Mouse (Mus musculus) embryonic fibroblast, embryonic 13.5 days (primary cell): ENCODE data around the gene Adap1. TPM values are rescaled to one million over a fixed set of nuclear protein-coding genes. Genes with fewer than 3 reads are reported as not detected.

ENCODE experiments used
- H3K27ac ChIP-seq: 2 replicates; pipeline ENCODE4 v1.5.1; 2012; ENCODE audit warnings: low read length, control low read depth, inconsistent platforms; ENCODE audit not compliant: insufficient read depth
- H3K4me1 ChIP-seq: 2 replicates; pipeline ENCODE4 v1.6.1; 2011; ENCODE audit warnings: low read length; ENCODE audit not compliant: control insufficient read depth, insufficient read depth
- H3K4me3 ChIP-seq: 2 replicates; pipeline ENCODE4 v1.5.1; 2011; ENCODE audit warnings: mild to moderate bottlenecking, control low read depth, low read length; ENCODE audit not compliant: insufficient read depth
- CTCF ChIP-seq: IDR thresholded peaks from 2 replicates; pipeline ENCODE4 v1.5.1; 2011; ENCODE audit warnings: mild to moderate bottlenecking, control low read depth, low read length, moderate library complexity, borderline replicate concordance; ENCODE audit not compliant: insufficient read depth
- POLR2A ChIP-seq: IDR thresholded peaks from 2 replicates; pipeline ENCODE4 v1.6.1; 2011; ENCODE audit warnings: low read depth, mild to moderate bottlenecking, control low read depth, low read length, moderate library complexity
- polyA plus RNA-seq: library from polyadenylated mRNA; stranded (reverse); fragments of >200 nt; gene quantifications from 2 replicates; pipeline ENCODE4 v1.2.4, GENCODE M21; 2011; ENCODE audit warnings: low read depth; ENCODE audit not compliant: missing spikeins, insufficient read length

Adap1 gene
- polyA plus RNA-seq, 1 experiment = 0.54 TPM

DNA sequence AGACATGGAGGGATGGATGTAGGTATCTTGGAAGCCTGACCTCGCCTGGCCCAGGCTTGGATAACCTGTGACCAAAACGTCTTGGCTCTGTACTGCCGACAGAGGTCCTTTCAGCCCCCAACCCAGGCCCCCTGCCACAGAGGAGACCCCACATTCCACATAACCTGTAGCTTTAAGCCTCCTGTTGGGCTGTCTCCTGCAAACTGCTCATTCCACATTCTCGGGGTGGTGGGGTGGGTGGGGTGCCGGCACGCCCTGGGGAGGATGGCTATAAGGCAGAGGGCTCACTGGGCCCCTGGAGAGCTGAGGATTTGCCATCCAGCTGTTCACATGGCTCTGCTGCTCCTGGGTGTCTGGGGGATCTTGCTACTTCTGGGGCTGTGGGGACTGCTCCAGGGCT is 26.9 kb upstream of the Adap1 start, which contains the start of gene Cyp2w1:
Cyp2w1 (plus strand) TSS at position 301 of the 400 bp plus-strand sequence.
- no peaks in the 10 kb centered on the region for H3K4me1 ChIP-seq
- TF ChIP-seq CTCF (no peak), POLR2A (no peak)
- H3K4me3 ChIP-seq = no peak within 1 kb of the TSS
- no peak within 1 kb of the TSS for H3K27ac ChIP-seq

DNA sequence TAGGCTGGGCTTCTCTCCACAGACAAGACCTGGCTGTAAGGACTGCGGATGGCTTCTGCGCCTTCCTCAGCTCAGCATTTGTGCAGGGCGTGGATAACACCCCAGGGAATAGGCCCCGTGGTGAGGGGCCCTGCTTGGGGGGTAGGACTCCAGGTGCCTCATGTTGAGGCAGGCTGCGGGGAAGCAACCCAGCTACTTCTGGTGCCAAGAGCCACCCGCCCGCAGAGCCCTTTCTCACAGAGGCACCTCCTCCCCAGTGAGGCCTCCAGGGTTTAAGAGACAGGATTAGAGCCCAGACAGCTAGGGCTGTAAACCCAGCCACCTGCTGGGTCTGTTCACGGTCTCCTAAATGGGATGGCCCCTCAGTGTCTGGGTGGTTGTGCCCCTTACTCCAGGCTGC is 26.2 kb upstream of the Adap1 start:
- H3K4me3 ChIP-seq = no peak overlapping the region
- H3K27ac ChIP-seq = no peak overlapping the region
- no peak for TF ChIP-seq POLR2A
- TF ChIP-seq CTCF = no peak
- no peaks in the 10 kb centered on the region for H3K4me1 ChIP-seq

DNA sequence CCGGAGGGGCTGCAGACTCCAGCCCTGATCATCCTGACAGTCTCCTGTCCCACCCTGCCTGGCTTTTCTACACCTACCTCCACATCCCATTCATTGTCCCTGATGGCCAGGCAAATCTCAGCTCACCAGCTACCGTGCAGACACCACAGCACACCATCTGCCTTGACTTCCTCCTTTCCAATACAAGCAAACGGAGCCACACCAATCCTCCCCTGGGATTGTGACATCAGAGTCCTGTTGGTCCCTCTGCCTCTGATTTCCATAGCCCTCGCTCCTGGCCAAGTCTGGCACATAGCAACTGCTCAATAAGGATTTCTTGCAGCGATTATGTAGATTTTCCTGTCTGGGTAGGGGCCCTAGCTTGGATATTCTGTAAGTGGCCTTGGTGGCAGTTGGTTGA is 25.7 kb upstream of the Adap1 start, which contains the start of gene Cox19:
Cox19 (minus strand) TSS at position 285 of the 400 bp plus-strand sequence.
- Histone ChIP-seq H3K27ac (no peak within 1 kb of the TSS), H3K4me3 (no peak within 1 kb of the TSS), H3K4me1 (no peaks in the 10 kb centered on the region)
- TF ChIP-seq CTCF (no peak), POLR2A (no peak)

DNA sequence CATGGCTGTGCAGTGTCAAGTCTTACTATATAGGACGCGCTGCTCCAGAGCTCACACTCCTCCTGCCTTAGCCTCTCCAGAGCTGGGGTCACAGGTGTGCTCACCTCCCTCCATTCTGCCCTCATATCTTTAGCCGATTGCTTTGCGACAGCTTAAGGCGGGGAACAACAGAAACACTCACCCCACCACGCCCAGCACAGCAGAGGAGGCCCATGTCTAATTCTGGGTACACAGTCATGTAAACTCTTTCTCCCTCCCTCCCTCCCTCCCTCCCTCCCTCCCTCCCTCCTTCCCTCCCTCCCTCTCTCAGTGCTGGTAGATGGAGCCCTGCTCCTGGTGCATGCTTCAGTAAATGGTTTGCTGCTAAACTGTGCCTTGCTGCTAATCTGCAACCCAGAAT is 24.3 kb upstream of the Adap1 start:
- Histone ChIP-seq H3K27ac (no peak overlapping the region), H3K4me3 (no peak overlapping the region), H3K4me1 (no peaks in the 10 kb centered on the region)
- TF ChIP-seq POLR2A (no peak), CTCF (no peak)

DNA sequence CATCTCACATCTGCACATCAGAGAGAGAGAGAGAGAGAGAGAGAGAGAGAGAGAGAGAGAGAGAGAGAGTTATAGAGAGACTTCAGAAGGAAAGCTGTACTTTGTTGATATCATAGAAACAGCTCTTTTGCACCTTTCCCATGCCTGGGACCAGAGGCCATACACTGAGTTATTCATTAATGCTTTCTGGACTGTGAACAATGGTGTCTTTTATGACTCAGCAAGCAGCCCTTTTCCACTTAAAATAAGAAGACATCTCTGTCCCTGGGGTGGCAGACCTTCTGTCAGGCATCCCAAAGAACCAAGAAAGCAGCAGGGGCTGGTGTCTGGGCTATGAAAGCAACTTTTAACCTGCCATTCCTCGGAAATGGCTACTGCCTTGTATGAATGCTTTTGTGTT is 21.8 kb upstream of the Adap1 start:
- Histone ChIP-seq H3K4me3 (no peak overlapping the region), H3K27ac (no peak overlapping the region), H3K4me1 (no peaks in the 10 kb centered on the region)
- TF ChIP-seq CTCF = no peak
- TF ChIP-seq POLR2A = no peak

DNA sequence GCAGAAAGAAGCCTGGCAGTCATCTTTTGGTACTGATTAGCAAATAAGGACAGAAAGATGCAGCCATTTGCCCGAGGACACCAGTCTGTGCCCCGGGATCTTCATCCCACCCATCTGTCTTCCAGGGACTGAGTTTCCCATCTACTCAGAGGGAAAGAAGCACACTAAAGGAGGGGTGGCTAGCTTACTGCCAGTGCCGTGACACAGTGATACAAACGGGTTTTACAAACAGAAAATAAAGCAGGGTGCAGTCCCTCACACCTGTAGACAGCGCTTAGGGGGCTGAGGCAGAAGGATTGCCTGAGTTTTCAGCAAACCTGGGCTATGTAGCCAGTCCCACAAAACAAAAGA is 19.9 kb upstream of the Adap1 start:
- no peak for TF ChIP-seq POLR2A
- no peak for TF ChIP-seq CTCF
- H3K27ac ChIP-seq = no peak overlapping the region
- no peak overlapping the region for H3K4me3 ChIP-seq
- no peaks in the 10 kb centered on the region for H3K4me1 ChIP-seq

DNA sequence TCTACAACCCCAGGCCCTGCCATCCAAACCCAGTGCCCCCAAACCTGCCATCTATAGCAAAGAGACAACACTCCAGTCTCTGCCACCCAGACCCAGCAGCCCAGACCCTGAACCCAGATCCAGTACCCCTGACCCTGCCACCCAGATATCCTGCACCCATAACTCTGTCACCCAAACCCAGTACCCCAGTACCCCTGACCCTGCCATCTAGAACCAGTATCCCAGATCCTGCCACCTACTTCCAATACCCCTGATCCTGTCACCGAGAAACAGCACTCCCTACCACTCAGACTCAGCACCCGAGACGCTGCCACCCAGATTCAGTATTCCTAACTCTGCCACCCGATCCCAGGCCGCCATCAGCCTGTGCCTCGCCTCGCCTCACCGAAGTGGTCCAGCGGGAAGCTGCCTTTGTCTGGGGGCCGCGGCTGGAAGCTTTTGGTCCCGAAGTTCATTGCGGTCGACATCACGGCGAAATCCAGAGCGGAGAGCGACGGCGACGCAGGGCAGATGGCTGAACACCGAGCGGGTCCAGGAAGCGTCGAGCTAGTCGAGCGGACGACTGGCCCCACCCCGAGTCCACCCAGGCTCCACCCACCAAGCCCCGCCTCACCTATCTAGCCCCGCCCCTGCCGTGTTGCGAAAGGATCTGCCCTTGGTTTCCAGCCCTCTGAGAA is 19.4 kb upstream of the Adap1 start:
- Histone ChIP-seq H3K27ac (0 out of 2 replicates have a peak overlapping the region, but pooled peaks have one; percentile 17), H3K4me3 (peak overlapping the region; percentile 75), H3K4me1 (no peaks in the 10 kb centered on the region)
- peak; percentile 89 for TF ChIP-seq POLR2A
- no peak for TF ChIP-seq CTCF

DNA sequence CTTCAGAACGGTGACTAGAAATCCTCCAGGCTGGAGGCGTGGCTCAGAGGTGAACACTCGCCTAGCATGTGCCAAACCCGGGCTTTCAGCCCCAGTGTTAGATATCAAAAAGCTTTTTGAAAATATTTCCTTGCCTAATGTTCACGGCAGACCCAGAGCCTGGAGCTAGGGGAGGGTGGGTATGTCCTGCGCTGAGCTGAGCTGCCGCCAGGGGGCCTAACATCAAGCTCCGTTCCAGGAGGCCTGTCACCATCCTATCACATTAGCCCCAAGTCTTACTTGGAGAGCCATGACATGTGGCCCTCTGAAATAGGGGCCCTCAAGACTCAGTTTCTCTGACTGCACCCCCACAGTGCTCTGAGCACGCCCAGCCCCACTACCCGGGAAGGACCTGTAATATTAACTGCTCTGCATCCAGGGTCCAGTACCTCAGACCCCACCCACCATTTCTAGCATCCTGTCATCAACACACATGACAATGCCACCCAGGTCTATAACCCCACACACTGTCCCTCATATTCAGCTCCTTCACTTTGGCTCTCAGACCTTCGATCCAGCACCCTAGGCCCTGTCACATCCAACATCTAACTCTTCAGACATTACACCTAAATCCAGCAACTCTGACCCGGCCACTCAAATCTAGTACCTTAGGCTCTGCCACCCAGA is 18.7 kb upstream of the Adap1 start:
- peak overlapping the region; percentile 75 for H3K4me3 ChIP-seq
- TF ChIP-seq POLR2A (no peak), CTCF (peak; percentile 82)
- H3K4me1 ChIP-seq = no peaks in the 10 kb centered on the region
- no peak overlapping the region for H3K27ac ChIP-seq

DNA sequence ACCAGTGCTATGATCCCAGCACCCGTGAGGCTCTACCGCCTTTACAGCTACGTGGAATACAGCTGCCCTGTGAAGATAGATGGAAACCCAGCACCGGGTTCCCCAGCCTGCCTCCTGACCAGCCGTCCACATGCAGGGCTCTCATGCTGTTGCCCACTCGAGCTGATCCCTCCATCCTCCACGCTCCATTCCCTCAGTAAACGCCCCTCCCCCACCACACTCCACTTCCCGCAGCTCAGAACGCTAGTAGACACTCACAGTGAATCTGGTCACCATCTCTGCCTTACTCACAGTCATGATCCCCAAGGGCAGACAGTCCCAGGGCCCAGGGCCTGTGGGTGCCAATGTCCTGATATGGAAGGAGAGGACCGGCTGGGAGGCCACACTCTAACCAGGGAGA is 13.5 kb upstream of the Adap1 start:
- Histone ChIP-seq H3K4me1 (no peaks in the 10 kb centered on the region), H3K27ac (no peak overlapping the region), H3K4me3 (no peak overlapping the region)
- TF ChIP-seq POLR2A (no peak), CTCF (no peak)

DNA sequence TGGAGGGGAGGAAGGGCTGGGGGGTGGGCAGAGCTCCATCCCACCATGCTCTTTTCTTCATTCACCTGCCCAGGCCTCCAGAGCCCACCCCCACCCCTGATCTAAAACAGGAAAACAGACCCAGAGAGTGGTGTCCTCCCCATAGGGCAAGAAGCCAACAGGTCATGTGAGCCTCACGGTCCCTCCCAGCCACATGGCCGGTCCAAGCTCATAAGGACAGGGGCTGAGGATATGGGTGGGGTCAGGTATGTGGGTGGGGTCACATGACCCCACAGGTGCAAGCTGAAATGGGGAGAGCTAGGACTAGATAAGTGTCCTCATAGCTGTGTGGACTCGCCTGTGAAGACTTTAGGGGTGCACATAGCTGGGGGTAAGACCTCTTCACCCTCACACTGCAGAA is 13.0 kb upstream of the Adap1 start:
- TF ChIP-seq CTCF = no peak
- TF ChIP-seq POLR2A = no peak
- Histone ChIP-seq H3K4me1 (no peaks in the 10 kb centered on the region), H3K27ac (no peak overlapping the region), H3K4me3 (no peak overlapping the region)
